Mouse (Mus musculus): Measurements from ENCODE around the gene Mmd2. TPM values are rescaled to one million over a fixed set of nuclear protein-coding genes. Genes with fewer than 3 reads are reported as not detected.

The Mmd2 gene
- total and polyA plus RNA-seq, 3 experiments: not detected

DNA sequence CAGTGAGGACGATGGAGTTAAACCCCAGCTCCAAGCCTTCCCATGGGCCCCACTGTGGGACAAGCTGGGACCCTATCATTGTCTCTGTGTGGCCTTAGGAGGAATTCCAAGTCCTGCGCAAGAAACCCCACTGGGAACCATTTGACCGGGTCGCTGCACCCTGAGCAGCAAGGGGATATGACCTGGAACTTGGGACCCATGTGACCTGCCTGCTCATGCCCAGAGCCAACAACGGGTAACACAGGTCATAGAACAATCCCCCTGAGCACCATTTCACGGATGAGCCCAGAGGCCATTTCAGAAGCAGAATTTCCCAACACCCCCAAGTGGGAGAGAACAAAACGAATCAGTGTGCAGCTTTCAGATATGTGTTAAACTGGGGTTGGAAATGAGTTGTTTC lies 4.2 kb downstream of the Mmd2 start (continued):
- TF ChIP-seq MAX (IDR thresholded peaks at IDR 0.05; ENCODE audit: low read length): no peak
- no peak for TF ChIP-seq MXI1 (IDR thresholded peaks at IDR 0.05; ENCODE audit: low read depth, low read length)

DNA sequence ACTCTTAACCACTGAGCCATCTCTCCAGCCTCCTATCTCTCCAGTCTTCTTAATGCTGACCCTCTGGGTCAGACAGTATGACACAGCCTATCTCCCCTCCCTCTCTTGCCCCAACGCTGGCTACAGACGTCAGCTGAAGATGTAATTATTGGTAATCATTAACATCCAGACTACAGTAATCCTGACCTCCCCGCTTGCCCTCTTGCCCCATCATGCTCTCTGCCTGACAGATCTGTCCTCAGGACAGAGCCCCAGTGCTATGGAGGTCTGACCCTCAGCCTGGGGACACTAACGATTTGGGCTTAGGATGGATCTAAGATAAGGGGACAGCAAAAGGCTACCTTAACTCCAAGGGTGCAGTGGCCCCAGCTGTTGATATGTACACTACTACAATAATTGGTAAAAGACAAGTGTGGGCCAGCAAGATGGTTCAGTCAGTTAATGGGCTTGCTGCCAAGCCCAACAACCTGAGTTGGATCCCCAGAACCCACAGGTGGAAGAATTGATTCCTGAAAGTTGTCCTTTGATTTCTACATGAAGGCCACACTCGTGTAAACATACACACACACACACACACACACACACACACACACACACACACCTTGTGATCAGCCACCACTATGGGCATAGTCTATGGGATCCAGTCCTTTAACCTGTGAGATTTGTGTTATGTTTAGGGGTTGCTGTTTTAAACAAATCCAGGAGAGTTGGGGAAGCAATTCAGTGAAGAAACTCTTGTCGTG lies 10.8 kb downstream of the Mmd2 start:
- H3K4me3 ChIP-seq (ENCODE audit: control insufficient read depth in 1 of 2, insufficient read depth in 1 of 2, low read depth in 2 of 2, low read length in 2 of 2): no peak overlapping the region
- TF ChIP-seq TAL1 (IDR thresholded peaks at IDR 0.05; ENCODE audit: low read length) (no peak), MYB (IDR thresholded peaks at IDR 0.05; ENCODE audit: low read depth, low read length) (no peak), E2F4 (IDR thresholded peaks at IDR 0.05; ENCODE audit: borderline replicate concordance, low read depth, low read length) (no peak), NELFE (IDR thresholded peaks at IDR 0.05; ENCODE audit: low read depth, low read length) (no peak), MAFK (IDR thresholded peaks at IDR 0.05; ENCODE audit: borderline replicate concordance, low read depth, low read length) (no peak), MXI1 (IDR thresholded peaks at IDR 0.05; ENCODE audit: low read depth, low read length) (no peak), ELF1 (IDR thresholded peaks at IDR 0.05; ENCODE audit: low read depth, low read length) (no peak), RAD21 (IDR thresholded peaks at IDR 0.05; ENCODE audit: low read depth, low read length) (no peak), EP300 (IDR thresholded peaks at IDR 0.05; ENCODE audit: low read depth in 1 of 2, low read length in 2 of 2) (no peak), USF1 (IDR thresholded peaks at IDR 0.05; ENCODE audit: low read depth, low read length) (no peak), USF2 (IDR thresholded peaks at IDR 0.05; ENCODE audit: borderline replicate concordance in 1 of 2, insufficient read depth in 1 of 2, low read depth in 1 of 2, low read length in 2 of 2) (no peak), CHD2 (IDR thresholded peaks at IDR 0.05; ENCODE audit: low read length) (no peak), SMC3 (IDR thresholded peaks at IDR 0.05; ENCODE audit: low read depth, low read length) (no peak), POLR2AphosphoS2 (IDR thresholded peaks at IDR 0.05; ENCODE audit: low read length) (no peak), ETS1 (IDR thresholded peaks at IDR 0.05; ENCODE audit: low read depth, low read length) (no peak), CHD1 (IDR thresholded peaks at IDR 0.05; ENCODE audit: low read depth, low read length) (no peak), TCF12 (IDR thresholded peaks at IDR 0.05; ENCODE audit: low read depth, low read length) (no peak), TBP (IDR thresholded peaks at IDR 0.05; ENCODE audit: low read depth, low read length) (no peak), RCOR1 (IDR thresholded peaks at IDR 0.05; ENCODE audit: low read depth, low read length) (no peak)
- peaks cover 3 to 4% of the 10 kb centered on the region in 2 experiments for H3K27me3 ChIP-seq (ENCODE audit: control insufficient read depth in 1 of 2, insufficient read depth in 2 of 2, low read length in 2 of 2)
- no peak for DNase-seq (ENCODE audit: low read depth, low spot score)
- H3K9me3 ChIP-seq (replicated peaks; ENCODE audit: insufficient read depth, low read length): no peaks in the 10 kb centered on the region
- H3K9ac ChIP-seq (ENCODE audit: control insufficient read depth, low read depth, low read length, poor library complexity, severe bottlenecking): no peak overlapping the region
- H3K4me1 ChIP-seq (ENCODE audit: control insufficient read depth in 1 of 2, insufficient read depth in 2 of 2, low read length in 2 of 2): no peaks in the 10 kb centered on the region
- H3K36me3 ChIP-seq (ENCODE audit: control insufficient read depth in 1 of 2, insufficient read depth in 2 of 2, low read length in 2 of 2): no peaks in the 10 kb centered on the region
- no peak overlapping the region for H3K27ac ChIP-seq (ENCODE audit: control insufficient read depth, low read depth, low read length)
- H3K79me2 ChIP-seq (ENCODE audit: control insufficient read depth, insufficient read depth, low read length, poor library complexity): no peaks in the 10 kb centered on the region

Data from MEL (cell line).